Mouse (Mus musculus) midbrain, embryonic 16.5 days (tissue): ENCODE measurements around the gene Sppl3. TPM values are rescaled to one million over a fixed set of nuclear protein-coding genes. Genes with fewer than 3 reads are reported as not detected.

ENCODE experiments used
- ATAC-seq: fragments of 200-750 bp; cut with Nextera tagmentation; 2 replicates; pipeline ENCODE4 v1.8.0; 2017; ENCODE audit warnings: moderate TSS enrichment
- H3K27ac ChIP-seq: fragments of 300-500 bp; sonication (generic); 2 replicates; pipeline ENCODE4 v1.5.1; 2014; ENCODE audit warnings: mild to moderate bottlenecking, low read length, mixed read lengths
- H3K27me3 ChIP-seq: fragments of 300-500 bp; sonication (generic); 2 replicates; pipeline ENCODE4 v1.6.1; 2014; ENCODE audit warnings: low read depth, low read length, mixed read lengths; ENCODE audit not compliant: control insufficient read depth, insufficient read depth
- H3K36me3 ChIP-seq: fragments of 300-500 bp; sonication (generic); 2 replicates; pipeline ENCODE4 v1.6.1; 2014; ENCODE audit warnings: mild to moderate bottlenecking, low read length, moderate library complexity, mixed read lengths; ENCODE audit not compliant: control insufficient read depth, insufficient read depth
- H3K4me1 ChIP-seq: fragments of 300-500 bp; sonication (generic); 2 replicates; pipeline ENCODE4 v1.6.1; 2014; ENCODE audit warnings: mild to moderate bottlenecking, low read length, mixed read lengths; ENCODE audit not compliant: control insufficient read depth, insufficient read depth
- H3K4me2 ChIP-seq: fragments of 300-500 bp; sonication (generic); 2 replicates; pipeline ENCODE4 v1.6.1; 2014; ENCODE audit warnings: mild to moderate bottlenecking, low read length, mixed read lengths
- H3K4me3 ChIP-seq: fragments of 300-500 bp; sonication (generic); 2 replicates; pipeline ENCODE4 v1.5.1; 2014; ENCODE audit warnings: low read depth, mild to moderate bottlenecking, low read length, moderate library complexity, mixed read lengths
- H3K9ac ChIP-seq: fragments of 300-500 bp; sonication (generic); 2 replicates; pipeline ENCODE4 v1.6.1; 2014; ENCODE audit warnings: low read depth, low read length, mixed read lengths
- H3K9me3 ChIP-seq: fragments of 300-500 bp; sonication (generic); replicated peaks from 2 replicates; pipeline ENCODE4 v1.6.1; 2014; ENCODE audit warnings: mild to moderate bottlenecking, low read length, mixed read lengths; ENCODE audit not compliant: control insufficient read depth, poor library complexity, severe bottlenecking
- WGBS: fragments of 180-500 bp; shearing (Covaris S2); extraction: QIAGEN DNeasy Blood & Tissue Kit; methylation state at CpG from one replicate; pipeline ENCODE4 v1.1.7; 2014; 5-methylcytosine and 5-hydroxymethylcytosine counted together
- polyA plus RNA-seq: library from polyadenylated mRNA; unstranded; fragments of >200 nt; fragmentation: Nextera tagmentation; extraction: Ambion mirVana; gene quantifications from 2 replicates; pipeline ENCODE4 v1.2.1, GENCODE M21; 2015

Sppl3 gene
- polyA plus RNA-seq, 1 experiment from 2014 or later = 18.2 TPM

DNA sequence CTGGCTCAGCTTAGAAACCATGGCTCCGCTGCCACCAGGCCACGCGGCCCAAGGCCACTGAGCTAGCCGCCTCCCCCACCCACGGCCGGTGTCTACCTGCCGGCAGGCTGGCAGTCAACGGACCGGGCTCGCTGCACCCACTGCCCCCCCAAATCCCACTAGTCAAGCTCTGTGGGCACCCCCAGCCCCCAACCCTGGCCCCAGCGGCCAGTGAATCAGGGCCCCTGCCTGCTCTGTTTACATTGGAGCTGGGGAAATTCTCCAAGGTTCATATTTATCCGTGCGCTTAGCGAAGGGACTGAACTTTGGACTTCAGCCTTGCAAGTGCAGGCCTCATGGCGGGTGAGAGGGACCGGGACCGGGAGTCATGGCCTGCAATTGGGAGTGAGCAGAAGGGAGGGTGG is 40.1 kb upstream of the Sppl3 start, which contains the start of gene Hnf1a:
Gene Hnf1a (minus strand): TSS at position 271 of the 404 bp plus-strand sequence.
- 83% methylated on average over 17 of the region's 17 CpGs for WGBS
- Histone ChIP-seq H3K4me1 (no peaks in the 10 kb centered on the region), H3K36me3 (no peaks in the 10 kb centered on the region), H3K9me3 (no peaks in the 10 kb centered on the region), H3K27me3 (no peaks in the 10 kb centered on the region), H3K4me3 (no peak within 1 kb of the TSS), H3K4me2 (no peak within 1 kb of the TSS), H3K9ac (no peak within 1 kb of the TSS), H3K27ac (no peak within 1 kb of the TSS)
- no peak for ATAC-seq

DNA sequence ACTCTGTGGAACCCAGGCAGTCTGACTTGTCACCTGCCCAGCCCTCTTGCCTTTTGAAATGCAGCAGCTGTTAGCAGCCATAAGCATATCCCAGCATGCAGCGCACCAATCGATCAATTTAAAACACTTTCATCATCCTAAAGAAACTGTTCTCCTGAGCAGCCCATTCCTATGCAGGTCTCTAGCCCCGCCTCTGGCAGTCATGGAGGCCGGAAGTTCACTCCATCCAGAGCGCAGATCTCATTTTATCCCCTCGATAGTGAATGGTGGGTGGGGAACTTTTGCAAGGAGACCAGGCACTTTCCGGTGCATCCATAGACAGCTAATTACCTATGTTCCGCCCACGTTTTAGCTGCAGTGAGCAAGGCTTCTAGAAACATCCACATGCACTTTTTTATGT is 38.7 kb upstream of the Sppl3 start:
- no peak overlapping the region for H3K27ac ChIP-seq
- H3K9ac ChIP-seq = no peak overlapping the region
- H3K4me2 ChIP-seq = no peak overlapping the region
- no peaks in the 10 kb centered on the region for H3K9me3 ChIP-seq
- no peak for ATAC-seq
- WGBS = 85% methylated on average over 9 of the region's 9 CpGs
- no peaks in the 10 kb centered on the region for H3K4me1 ChIP-seq
- H3K4me3 ChIP-seq = no peak overlapping the region
- H3K27me3 ChIP-seq = no peaks in the 10 kb centered on the region
- H3K36me3 ChIP-seq = no peaks in the 10 kb centered on the region

DNA sequence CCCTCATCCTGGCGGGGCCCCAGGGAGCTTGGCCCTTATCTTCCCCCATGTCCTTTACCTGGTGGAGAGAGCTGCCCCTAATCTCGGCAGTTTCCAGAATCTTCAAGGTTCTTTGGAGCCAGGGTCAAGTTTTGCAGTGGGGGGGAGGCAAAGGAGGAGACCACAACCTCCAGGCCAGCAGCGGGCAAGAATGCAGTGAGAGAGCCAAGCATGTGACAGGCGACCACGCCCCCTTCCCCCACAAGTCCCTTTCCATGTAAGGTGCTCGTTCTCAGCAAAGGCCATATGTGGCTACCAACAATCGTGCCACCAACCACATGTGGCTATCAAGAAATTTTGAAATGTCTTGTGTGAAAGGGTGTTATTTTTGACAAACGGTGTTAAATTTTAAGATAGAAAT is 37.8 kb upstream of the Sppl3 start:
- Histone ChIP-seq H3K9me3 (no peaks in the 10 kb centered on the region), H3K4me2 (no peak overlapping the region), H3K9ac (no peak overlapping the region), H3K4me1 (no peaks in the 10 kb centered on the region), H3K36me3 (no peaks in the 10 kb centered on the region), H3K27ac (no peak overlapping the region), H3K4me3 (no peak overlapping the region), H3K27me3 (no peaks in the 10 kb centered on the region)
- WGBS = 82% methylated on average over 8 of the region's 8 CpGs
- ATAC-seq = no peak

DNA sequence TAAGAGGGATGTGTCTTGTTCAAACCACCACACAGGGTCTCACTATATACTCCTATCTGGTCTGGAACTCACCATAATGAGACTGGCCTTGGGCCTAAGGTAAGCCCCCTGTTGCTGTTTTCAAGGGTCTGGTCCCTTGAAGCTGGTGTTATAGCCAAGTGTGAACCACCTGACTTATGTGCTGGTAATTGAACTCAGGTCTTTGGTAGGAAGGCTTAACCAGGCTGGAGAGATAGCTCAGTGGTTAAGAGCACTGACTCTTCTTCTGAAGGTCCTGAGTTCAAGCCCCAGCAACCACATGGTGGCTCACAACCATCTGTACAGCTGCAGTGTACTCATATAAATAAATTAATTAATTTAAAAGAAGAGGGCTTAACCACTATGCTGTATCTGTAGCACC is 34.0 kb upstream of the Sppl3 start:
- Histone ChIP-seq H3K27ac (no peak overlapping the region), H3K4me3 (no peak overlapping the region), H3K4me2 (no peak overlapping the region), H3K27me3 (0 out of 2 replicates have a peak, but pooled peaks cover 2% of the 10 kb centered on the region), H3K9ac (no peak overlapping the region), H3K36me3 (no peaks in the 10 kb centered on the region), H3K4me1 (peaks cover 4% of the 10 kb centered on the region; the same call in 1 of the 2 replicates), H3K9me3 (no peaks in the 10 kb centered on the region)
- no peak for ATAC-seq

DNA sequence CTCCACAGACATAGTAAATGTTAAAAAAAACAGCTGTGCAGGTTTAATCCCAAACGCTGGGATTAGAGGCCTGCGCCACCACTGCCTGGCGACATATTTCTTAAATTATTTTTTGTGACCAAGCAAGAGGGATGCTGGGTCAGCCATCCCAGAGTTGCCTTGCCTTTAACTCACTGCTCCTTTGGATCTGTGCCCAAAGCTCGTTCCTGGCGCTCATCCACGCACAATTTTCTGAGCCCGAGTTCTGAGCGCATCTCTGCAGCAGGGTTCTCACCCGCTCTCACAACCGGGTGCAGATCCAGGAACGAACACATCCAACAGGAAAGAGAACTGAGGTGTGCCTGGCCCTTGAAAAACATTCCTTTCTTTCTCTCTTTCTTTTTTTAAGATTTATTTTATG is 32.5 kb upstream of the Sppl3 start:
- H3K9me3 ChIP-seq = no peaks in the 10 kb centered on the region
- no peak overlapping the region for H3K27ac ChIP-seq
- H3K4me3 ChIP-seq = no peak overlapping the region
- H3K27me3 ChIP-seq = 0 out of 2 replicates have a peak, but pooled peaks cover 2% of the 10 kb centered on the region
- H3K36me3 ChIP-seq = no peaks in the 10 kb centered on the region
- H3K4me1 ChIP-seq = peaks cover 4% of the 10 kb centered on the region; the same call in 1 of the 2 replicates
- H3K4me2 ChIP-seq = no peak overlapping the region
- 0 out of 2 replicates have a peak overlapping the region, but pooled peaks have one; percentile 15 for H3K9ac ChIP-seq
- ATAC-seq = no peak
- WGBS = 70% methylated on average over 11 of the region's 11 CpGs

DNA sequence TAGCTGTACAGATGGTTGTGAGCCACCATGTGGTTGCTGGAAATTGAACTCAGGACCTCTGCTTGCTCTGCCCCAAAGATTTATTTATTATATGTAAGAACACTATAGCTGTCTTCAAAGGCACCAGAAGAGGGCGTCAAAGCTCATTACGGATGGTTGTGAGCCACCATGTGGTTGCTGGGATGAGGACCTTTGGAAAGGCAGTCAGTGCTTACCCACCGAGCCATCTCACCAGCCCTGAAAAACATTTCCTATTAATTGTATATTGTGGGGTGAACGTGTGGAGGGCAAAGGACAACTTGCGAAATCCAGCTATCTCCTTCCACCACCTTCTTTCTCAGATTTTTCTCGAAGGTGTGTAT is 32.1 kb upstream of the Sppl3 start:
- H3K27me3 ChIP-seq = 0 out of 2 replicates have a peak, but pooled peaks cover 2% of the 10 kb centered on the region
- H3K9me3 ChIP-seq = no peaks in the 10 kb centered on the region
- no peak overlapping the region for H3K27ac ChIP-seq
- peaks cover 4% of the 10 kb centered on the region; the same call in 1 of the 2 replicates for H3K4me1 ChIP-seq
- H3K4me2 ChIP-seq = peak overlapping the region; percentile 72
- H3K4me3 ChIP-seq = peak overlapping the region; percentile 27; the same call in 1 of the 2 replicates
- 4% methylated on average over 6 of the region's 6 CpGs for WGBS
- H3K9ac ChIP-seq = no peak overlapping the region
- no peaks in the 10 kb centered on the region for H3K36me3 ChIP-seq
- peak; percentile 28; the same call in 1 of the 2 replicates for ATAC-seq

DNA sequence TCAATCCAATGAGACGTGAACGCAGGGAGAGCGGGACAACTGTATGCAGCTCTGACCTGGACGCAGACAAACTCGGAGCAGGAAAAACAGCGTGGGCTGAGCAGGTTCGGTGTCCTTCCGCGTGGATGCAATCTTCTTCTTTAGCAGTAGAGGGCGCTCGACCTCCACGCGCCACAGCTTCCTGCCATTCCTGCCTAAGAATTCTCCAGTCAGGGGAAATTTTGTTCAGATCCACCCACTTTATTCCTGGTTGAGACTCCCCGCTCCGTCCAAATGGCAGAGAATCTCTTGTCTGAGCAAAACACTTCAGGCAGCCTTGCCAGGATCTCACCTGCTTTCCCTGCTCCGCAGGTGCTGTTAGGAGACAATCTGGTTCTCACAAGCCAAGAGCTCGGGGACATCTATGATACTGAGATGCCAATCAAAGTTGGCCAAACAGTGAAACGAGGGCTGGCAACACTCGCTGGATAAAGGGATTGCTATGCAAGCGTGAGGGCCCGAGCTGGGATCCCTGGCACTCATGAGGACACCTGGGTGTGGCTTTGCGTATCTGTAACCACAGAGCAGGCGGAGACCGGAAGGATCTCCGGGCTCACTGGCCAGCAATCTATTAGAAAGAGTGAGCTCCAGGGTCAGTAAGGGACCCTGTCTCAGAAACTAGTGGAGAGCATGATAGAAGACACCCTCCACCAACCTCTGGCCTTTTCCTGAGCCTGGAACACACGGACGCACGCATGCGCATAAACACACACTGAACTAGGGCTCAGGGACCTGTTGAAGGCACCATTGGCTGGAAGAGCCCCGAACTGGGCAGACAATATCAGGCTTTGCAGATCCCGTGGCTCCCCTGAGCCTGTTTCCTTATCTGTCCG is 31.5 kb upstream of the Sppl3 start:
- peak overlapping the region; percentile 27 for H3K4me3 ChIP-seq
- 0 out of 2 replicates have a peak, but pooled peaks cover 2% of the 10 kb centered on the region for H3K27me3 ChIP-seq
- no peaks in the 10 kb centered on the region for H3K36me3 ChIP-seq
- H3K4me2 ChIP-seq = peak overlapping the region; percentile 72
- peak overlapping the region; percentile 51 for H3K9ac ChIP-seq
- H3K27ac ChIP-seq = no peak overlapping the region
- peaks cover 4% of the 10 kb centered on the region; the same call in 1 of the 2 replicates for H3K4me1 ChIP-seq
- 4% methylated on average over 32 of the region's 32 CpGs for WGBS
- ATAC-seq = peak; percentile 54
- no peaks in the 10 kb centered on the region for H3K9me3 ChIP-seq

DNA sequence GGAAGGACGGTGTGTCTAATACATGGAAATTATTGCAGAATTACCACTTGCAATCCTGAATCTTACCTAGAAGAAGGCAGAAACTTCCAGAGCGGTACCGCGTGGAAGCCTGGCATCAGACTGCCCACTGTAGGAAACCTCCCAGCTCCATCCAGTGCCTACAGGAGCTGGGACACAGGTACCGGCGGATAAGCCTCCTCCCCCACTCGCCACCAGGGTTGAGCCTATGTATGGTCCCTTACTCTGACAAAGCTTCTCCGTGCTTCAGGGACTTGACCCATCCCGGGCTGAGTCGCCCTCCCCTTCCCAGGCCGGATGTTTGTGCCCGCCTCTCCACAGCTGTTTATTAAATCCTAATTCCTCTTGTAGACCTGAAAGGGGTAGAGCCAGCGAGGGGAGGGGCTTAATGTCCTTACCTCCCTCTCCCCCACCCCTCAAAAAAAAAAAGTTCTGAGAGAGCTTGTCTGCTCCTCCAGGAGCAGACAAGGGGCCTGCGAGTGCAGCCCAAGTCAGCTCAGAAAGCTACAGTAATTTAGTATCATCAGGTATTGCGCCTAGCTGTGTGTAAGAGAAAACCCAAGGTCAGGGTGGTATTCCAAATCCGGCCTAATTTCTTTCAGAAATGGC is 30.7 kb upstream of the Sppl3 start:
- Histone ChIP-seq H3K27ac (no peak overlapping the region), H3K4me2 (peak overlapping the region; percentile 72), H3K27me3 (0 out of 2 replicates have a peak, but pooled peaks cover 2% of the 10 kb centered on the region), H3K9me3 (no peaks in the 10 kb centered on the region), H3K4me3 (peak overlapping the region; percentile 27), H3K36me3 (no peaks in the 10 kb centered on the region), H3K9ac (peak overlapping the region; percentile 51), H3K4me1 (peaks cover 4% of the 10 kb centered on the region; the same call in 1 of the 2 replicates)
- 20% methylated on average over 16 of the region's 16 CpGs for WGBS
- ATAC-seq = no peak

DNA sequence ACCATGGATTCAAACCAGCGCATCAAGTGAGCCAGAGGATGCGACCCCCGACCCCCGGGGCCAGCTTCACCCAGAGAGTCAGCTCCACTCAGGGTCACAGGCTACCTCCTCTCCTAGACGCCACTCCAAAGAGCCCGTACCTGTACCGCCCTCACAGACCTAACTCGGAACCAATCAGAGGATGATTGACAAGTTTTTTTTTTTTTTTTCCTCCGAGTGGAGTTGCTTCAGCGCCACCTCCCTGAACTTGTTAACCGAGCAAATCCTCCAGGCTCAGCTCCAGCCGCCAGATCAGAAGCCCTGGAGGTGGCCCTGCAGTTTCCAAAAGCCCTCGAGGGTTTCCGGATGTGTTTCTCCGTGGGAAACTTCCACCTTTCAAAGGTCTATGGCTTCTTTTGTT is 28.9 kb upstream of the Sppl3 start:
- Histone ChIP-seq H3K9ac (no peak overlapping the region), H3K9me3 (no peaks in the 10 kb centered on the region), H3K4me3 (no peak overlapping the region)

More for the DNA sequence above, 28.9 kb upstream of the Sppl3 start:
- H3K4me1 ChIP-seq = peaks cover 4% of the 10 kb centered on the region; the same call in 1 of the 2 replicates
- no peak overlapping the region for H3K27ac ChIP-seq
- 0 out of 2 replicates have a peak, but pooled peaks cover 2% of the 10 kb centered on the region for H3K27me3 ChIP-seq
- H3K36me3 ChIP-seq = no peaks in the 10 kb centered on the region
- 61% methylated on average over 15 of the region's 15 CpGs for WGBS
- no peak overlapping the region for H3K4me2 ChIP-seq
- ATAC-seq = no peak
